Mouse (Mus musculus) kidney, postnatal 0 days (tissue): Measurements from ENCODE around the gene Rxrg. TPM values are rescaled to one million over a fixed set of nuclear protein-coding genes. Genes with fewer than 3 reads are reported as not detected.
A peak's percentile ranks its signal among the peaks of the same experiment; 100 is the strongest.

ENCODE experiments used
- ATAC-seq: fragments of 200-750 bp; cut with Nextera tagmentation; replicated peaks from 2 replicates; pipeline ENCODE4 v1.8.0; 2017; ENCODE audit warnings: low read depth, moderate number of reproducible peaks, moderate TSS enrichment, moderate library complexity; ENCODE audit not compliant: low FRiP score
- DNase-seq: peaks from one replicate; pipeline ENCODE4 v3.0.0-alpha.2; 2016; ENCODE audit warnings: low spot score
- H3K27ac ChIP-seq: fragments of 300-500 bp; sonication (generic); 2 replicates; pipeline ENCODE4 v1.5.1; 2014; ENCODE audit warnings: mild to moderate bottlenecking
- H3K27me3 ChIP-seq: fragments of 300-500 bp; sonication (generic); 2 replicates; pipeline ENCODE4 v1.6.1; 2014; ENCODE audit warnings: low read length, mixed read lengths; ENCODE audit not compliant: insufficient read depth
- H3K36me3 ChIP-seq: fragments of 300-500 bp; sonication (generic); 2 replicates; pipeline ENCODE4 v1.6.1; 2014; ENCODE audit warnings: low read length, mixed read lengths; ENCODE audit not compliant: insufficient read depth
- H3K4me1 ChIP-seq: fragments of 300-500 bp; sonication (generic); replicated peaks from 2 replicates; pipeline ENCODE4 v1.6.1; 2014; ENCODE audit warnings: antibody characterized with exemption, low read length, mixed read lengths; ENCODE audit not compliant: insufficient read depth
- H3K4me2 ChIP-seq: fragments of 300-500 bp; sonication (generic); 2 replicates; pipeline ENCODE4 v1.6.1; 2014; ENCODE audit warnings: mild to moderate bottlenecking, low read length, moderate library complexity, mixed read lengths
- H3K4me3 ChIP-seq: fragments of 300-500 bp; sonication (generic); replicated peaks from 2 replicates; pipeline ENCODE4 v1.5.1; 2014; ENCODE audit warnings: low read depth, low read length
- H3K9ac ChIP-seq: fragments of 300-500 bp; sonication (generic); 2 replicates; pipeline ENCODE4 v1.6.1; 2014; ENCODE audit warnings: low read depth, low read length
- H3K9me3 ChIP-seq: fragments of 300-500 bp; sonication (generic); replicated peaks from 2 replicates; pipeline ENCODE4 v1.6.1; 2016; ENCODE audit warnings: low read length, inconsistent platforms, mixed read lengths
- CTCF ChIP-seq: IDR thresholded peaks from 2 replicates; pipeline ENCODE4 v1.5.1; 2016; ENCODE audit warnings: antibody characterized with exemption, low read depth, mild to moderate bottlenecking, moderate library complexity
- WGBS: fragments of 180-500 bp; shearing (Covaris S2); extraction: QIAGEN DNeasy Blood & Tissue Kit; methylation state at CpG from one replicate; pipeline ENCODE4 v1.1.7; 2014; 5-methylcytosine and 5-hydroxymethylcytosine counted together
- polyA plus RNA-seq: library from polyadenylated mRNA; unstranded; fragments of >200 nt; fragmentation: Nextera tagmentation; extraction: Ambion mirVana; gene quantifications from 2 replicates; pipeline ENCODE4 v1.2.1, GENCODE M21; 2015

The Rxrg gene
- 0.55 and 0.87 TPM in 2 replicates for polyA plus RNA-seq

- no peak within 1 kb of the TSS for H3K27ac ChIP-seq
- H3K27me3 ChIP-seq: no peaks in the 10 kb centered on the region
- H3K36me3 ChIP-seq: no peaks in the 10 kb centered on the region
- no peaks in the 10 kb centered on the region for H3K9me3 ChIP-seq
- no peak for TF ChIP-seq CTCF
- peak; percentile 93 for DNase-seq
- H3K4me2 ChIP-seq: peak within 1 kb of the TSS; percentile 63
- under 1% methylated on average over 40 of the region's 40 CpGs for WGBS
- peak within 1 kb of the TSS; percentile 27 for H3K4me3 ChIP-seq
- ATAC-seq: peak; percentile 83
- 0 out of 2 replicates have a peak within 1 kb of the TSS, but pooled peaks have one; percentile 32 for H3K9ac ChIP-seq
- H3K4me1 ChIP-seq: peaks cover 3% of the 10 kb centered on the region; the same call in 1 of the 2 replicates
These were observed at the start of gene Rxrg for GRCm38 (mm10) chr1:167598255-167599081. Rxrg (plus strand) TSS chr1:167598384.

DNA sequence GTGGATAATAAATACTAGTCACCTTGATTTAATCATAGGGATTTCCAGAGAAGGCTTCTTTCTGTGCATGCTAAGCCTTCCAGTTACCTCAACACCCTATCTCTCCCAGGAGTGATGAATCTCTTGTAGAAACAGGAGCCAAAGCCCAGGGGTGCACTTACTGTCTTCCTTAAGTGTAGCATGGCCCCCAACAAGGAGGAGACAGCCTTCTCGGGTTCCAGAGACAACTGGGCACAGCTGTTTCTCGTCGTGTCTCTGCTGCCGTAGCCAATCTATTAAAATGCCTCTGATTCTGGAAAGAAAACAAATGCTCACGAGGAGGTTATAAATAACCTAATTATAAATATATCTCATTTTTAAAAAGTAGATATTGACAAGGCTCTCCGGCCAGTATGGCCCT, 48.9 kb upstream of the Rxrg start:
- 11% methylated on average over 6 of the region's 6 CpGs for whole genome bisulfite sequencing
- Histone ChIP-seq H3K27ac (no peak overlapping the region), H3K4me1 (0 out of 2 replicates have a peak, but pooled peaks cover 3% of the 10 kb centered on the region), H3K27me3 (no peaks in the 10 kb centered on the region), H3K9ac (no peak overlapping the region), H3K4me3 (no peak overlapping the region), H3K4me2 (no peak overlapping the region), H3K36me3 (no peaks in the 10 kb centered on the region), H3K9me3 (no peaks in the 10 kb centered on the region)
- peak; percentile 63 for DNase-seq
- no peak for TF ChIP-seq CTCF
- ATAC-seq: no peak

- 16% methylated on average over 5 of the region's 5 CpGs for WGBS
- no peaks in the 10 kb centered on the region for H3K27me3 ChIP-seq
- no peak overlapping the region for H3K9ac ChIP-seq
- H3K36me3 ChIP-seq: no peaks in the 10 kb centered on the region
- no peak for TF ChIP-seq CTCF
- no peak overlapping the region for H3K4me2 ChIP-seq
- 0 out of 2 replicates have a peak, but pooled peaks cover 3% of the 10 kb centered on the region for H3K4me1 ChIP-seq
- no peaks in the 10 kb centered on the region for H3K9me3 ChIP-seq
- no peak; the same call in 1 of the 2 replicates for ATAC-seq
- H3K27ac ChIP-seq: no peak overlapping the region
- no peak overlapping the region for H3K4me3 ChIP-seq
- DNase-seq: peak; percentile 15
These were observed 46.6 kb upstream of the Rxrg start for GRCm38 (mm10) chr1:167551601-167552000.

GRCm38 (mm10) chr1:167553959-167554526, 44.1 kb upstream of the Rxrg start:
- no peak for ATAC-seq
- Histone ChIP-seq H3K27me3 (no peaks in the 10 kb centered on the region), H3K9ac (no peak overlapping the region), H3K4me2 (no peak overlapping the region), H3K36me3 (no peaks in the 10 kb centered on the region), H3K27ac (no peak overlapping the region), H3K4me3 (no peak overlapping the region), H3K4me1 (0 out of 2 replicates have a peak, but pooled peaks cover 3% of the 10 kb centered on the region), H3K9me3 (no peaks in the 10 kb centered on the region)
- 59% methylated on average over 6 of the region's 6 CpGs for WGBS
- no peak for TF ChIP-seq CTCF
- peak; percentile 8 for DNase-seq

GRCm38 (mm10) chr1:167566571-167566970, 31.6 kb upstream of the Rxrg start:
- Histone ChIP-seq H3K4me1 (no peaks in the 10 kb centered on the region), H3K4me2 (no peak overlapping the region), H3K27ac (no peak overlapping the region), H3K9ac (no peak overlapping the region), H3K9me3 (no peaks in the 10 kb centered on the region; the same call in 1 of the 2 replicates), H3K36me3 (no peaks in the 10 kb centered on the region), H3K4me3 (no peak overlapping the region), H3K27me3 (no peaks in the 10 kb centered on the region)
- DNase-seq: no peak
- no peak for ATAC-seq
- no peak for TF ChIP-seq CTCF
- WGBS: 79% methylated on average over 2 of the region's 2 CpGs

GRCm38 (mm10) chr1:167579131-167579530, 19.1 kb upstream of the Rxrg start:
- Histone ChIP-seq H3K4me1 (no peaks in the 10 kb centered on the region), H3K9ac (no peak overlapping the region), H3K27ac (no peak overlapping the region), H3K4me2 (no peak overlapping the region), H3K9me3 (no peaks in the 10 kb centered on the region), H3K27me3 (no peaks in the 10 kb centered on the region), H3K36me3 (no peaks in the 10 kb centered on the region), H3K4me3 (no peak overlapping the region)
- DNase-seq (no peak), ATAC-seq (no peak)
- no peak for TF ChIP-seq CTCF
- WGBS: 83% methylated on average over 3 of the region's 3 CpGs
